Mouse (Mus musculus) G1E (cell line): Measurements from ENCODE around the gene 2010111I01Rik.

Experiments used
- CTCF ChIP-seq: IDR thresholded peaks from 2 replicates; pipeline ENCODE4 v1.5.1; 2012; ENCODE audit warnings: low read depth, low read length, inconsistent platforms, mixed read lengths
- GATA1 ChIP-seq: IDR thresholded peaks from 2 replicates; pipeline ENCODE4 v1.6.1; 2012; ENCODE audit warnings: borderline replicate concordance, low read length, inconsistent platforms, mixed read lengths
- POLR2AphosphoS5 ChIP-seq: IDR thresholded peaks from 2 replicates; pipeline ENCODE4 v1.6.1; 2012; ENCODE audit warnings: low read depth, low read length, inconsistent platforms; ENCODE audit not compliant: insufficient replicate concordance
- TAL1 ChIP-seq: conservative IDR thresholded peaks from 2 replicates; pipeline ENCODE4 v1.6.1; 2012; ENCODE audit warnings: low read depth, low read length, inconsistent platforms, mixed read lengths

GRCm38 (mm10) chr13:63305160-63306011 lies 340.7 kb downstream of the 2010111I01Rik start:
- TF ChIP-seq GATA1 (no peak), CTCF (no peak), TAL1 (no peak), POLR2AphosphoS5 (no peak)
